Mouse (Mus musculus): ENCODE results near the gene Bcl2l11.

Gene Bcl2l11

GRCm38 (mm10) chr2:128114621-128115020 lies 11.2 kb upstream of the Bcl2l11 start:
- DNase-seq = no peak

DNA sequence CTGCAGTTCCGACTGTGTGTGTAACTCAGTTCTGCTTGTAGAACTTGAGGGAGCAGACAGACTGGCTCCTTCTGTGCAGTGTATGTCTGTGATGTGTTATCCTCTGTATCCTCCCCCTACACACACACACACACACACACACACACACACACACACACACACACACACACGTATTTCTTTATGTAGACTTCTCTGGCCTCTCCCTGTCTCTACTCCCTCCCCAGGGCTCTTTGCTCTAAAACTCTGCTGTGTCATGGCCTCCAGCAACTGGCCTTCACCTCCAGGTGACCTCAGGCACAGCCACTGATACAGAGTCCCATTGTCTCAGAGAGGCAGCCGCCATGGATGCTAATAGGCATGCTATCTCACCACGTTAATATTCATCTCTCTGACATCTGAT lies 10.3 kb upstream of the Bcl2l11 start:
- DNase-seq = no peak

DNA sequence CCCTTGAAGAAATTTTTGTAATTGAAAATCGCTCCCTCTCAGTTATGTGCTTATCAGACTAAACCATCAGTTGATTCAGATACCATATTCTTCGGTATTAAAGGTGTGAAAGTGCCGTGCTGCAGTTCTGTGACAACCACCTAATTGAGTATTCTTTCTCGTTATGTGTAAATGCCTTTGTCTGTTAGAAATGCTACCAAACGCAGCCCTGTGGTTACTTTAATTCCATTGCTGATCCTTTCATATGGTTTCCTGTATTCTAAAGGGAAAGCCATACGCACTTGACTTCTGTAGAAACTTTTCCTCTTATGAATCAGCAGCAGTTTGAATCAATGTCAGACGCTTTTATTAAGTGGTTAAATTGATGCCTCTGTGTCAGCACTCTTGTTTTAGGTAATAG lies 8.2 kb upstream of the Bcl2l11 start:
- no peak for DNase-seq

DNA sequence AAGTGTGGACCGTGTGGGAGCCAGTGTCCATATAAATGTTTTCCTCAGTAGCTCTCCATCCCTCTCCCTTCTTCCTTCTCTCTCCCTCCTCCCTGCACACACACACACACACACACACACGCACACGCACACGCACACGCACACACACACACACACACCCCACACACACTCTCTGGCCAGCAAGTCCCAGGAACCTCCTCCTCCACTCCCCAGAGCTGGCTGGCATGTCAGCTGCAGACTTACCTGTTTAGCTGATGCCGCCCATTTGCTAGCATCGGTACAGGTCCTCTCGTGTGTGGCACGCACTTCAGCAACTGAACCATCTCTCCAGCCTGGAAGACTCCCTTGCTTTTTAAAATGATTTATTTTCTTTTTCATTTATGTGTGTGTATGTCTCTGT lies 6.9 kb upstream of the Bcl2l11 start:
- no peak for DNase-seq

GRCm38 (mm10) chr2:128122491-128122890 lies 3.3 kb upstream of the Bcl2l11 start:
- DNase-seq = peak; percentile 59 to 78

DNA sequence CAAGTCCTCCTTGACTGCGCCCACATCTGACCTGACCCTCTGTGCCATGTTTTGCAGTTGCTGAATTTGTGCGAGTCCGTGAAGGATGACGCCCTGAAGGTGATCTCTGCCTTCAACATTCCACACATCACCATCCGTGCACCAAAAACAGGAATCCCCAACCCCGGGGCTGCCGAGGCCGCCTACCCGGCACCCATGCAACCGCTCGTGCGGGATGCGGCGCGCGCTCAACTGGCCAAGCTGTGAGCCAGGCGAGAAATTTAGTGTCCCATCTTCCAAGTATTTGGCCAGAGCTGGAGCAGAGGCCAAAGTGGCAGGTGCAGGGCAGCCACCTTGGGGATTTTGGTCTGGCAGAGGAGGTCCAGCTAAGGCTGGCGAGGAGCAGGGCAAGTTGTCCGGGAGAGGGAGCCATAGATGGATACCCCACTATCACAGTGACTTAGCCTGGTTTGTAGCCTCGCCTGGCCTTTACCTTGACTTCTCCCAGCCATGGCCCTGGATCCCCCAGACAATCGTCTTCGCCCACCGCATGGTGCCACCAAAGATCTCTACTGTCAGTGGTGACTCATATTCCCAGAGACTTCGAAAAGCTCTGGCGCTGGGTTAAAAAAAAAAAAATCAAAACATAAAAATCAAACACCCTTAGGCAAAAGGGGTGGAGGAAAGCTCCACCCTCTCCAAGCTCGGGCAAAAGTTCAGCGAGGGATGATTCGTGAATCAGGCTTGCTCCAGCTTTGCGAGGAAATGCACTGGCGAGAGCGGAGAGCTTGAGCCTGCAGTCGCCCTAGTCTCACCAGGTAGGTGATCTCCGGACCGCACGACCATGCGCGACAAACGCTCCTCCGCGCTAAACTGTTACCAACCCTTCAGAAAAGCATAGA lies 2.7 kb upstream of the Bcl2l11 start:
- DNase-seq = peak; percentile 31 to 53

DNA sequence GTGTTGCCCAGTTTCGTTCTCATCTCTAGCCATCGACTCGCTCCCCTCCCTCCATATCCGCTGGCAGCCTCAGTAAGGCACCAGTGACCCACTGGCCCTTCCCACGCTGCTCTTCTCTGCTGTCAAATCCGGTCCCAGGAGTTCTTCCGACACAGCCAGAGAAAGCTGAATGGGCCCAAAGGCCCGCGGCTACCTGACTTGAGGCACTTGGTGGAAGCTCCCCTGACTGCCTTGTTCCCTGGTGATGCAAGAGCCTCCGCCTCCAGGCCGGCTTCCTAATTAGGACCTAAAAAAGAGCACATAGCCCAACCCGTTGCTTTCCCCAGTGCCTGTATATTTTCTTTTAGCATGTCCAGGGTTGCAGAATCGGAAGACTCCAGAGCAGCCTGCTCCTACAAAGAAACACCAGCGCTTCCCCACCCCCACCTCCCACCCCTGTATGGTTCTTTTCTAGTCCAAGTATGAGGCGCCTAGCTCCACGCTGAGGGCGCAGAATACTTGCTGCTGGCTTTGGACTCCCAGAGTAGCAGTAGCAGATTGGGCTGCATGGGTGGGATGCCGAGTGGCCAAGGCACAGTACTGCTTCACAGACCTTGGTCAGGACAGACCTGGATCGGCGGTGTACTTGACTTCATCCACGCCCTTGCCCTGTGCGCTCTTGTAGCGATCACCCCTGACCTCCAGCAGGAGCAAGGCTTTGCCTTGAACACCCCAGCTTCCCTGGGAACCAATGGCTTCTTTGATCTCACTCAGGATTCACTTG lies 1.7 kb upstream of the Bcl2l11 start:
- peak; percentile 36 to 44 for DNase-seq

- DNase-seq = no peak
Measured at GRCm38 (mm10) chr2:128124693-128125092, 1.1 kb upstream of the Bcl2l11 start.

- DNase-seq = no peak
Measured at GRCm38 (mm10) chr2:128126591-128127051, 783 bp downstream of the Bcl2l11 start.

DNA sequence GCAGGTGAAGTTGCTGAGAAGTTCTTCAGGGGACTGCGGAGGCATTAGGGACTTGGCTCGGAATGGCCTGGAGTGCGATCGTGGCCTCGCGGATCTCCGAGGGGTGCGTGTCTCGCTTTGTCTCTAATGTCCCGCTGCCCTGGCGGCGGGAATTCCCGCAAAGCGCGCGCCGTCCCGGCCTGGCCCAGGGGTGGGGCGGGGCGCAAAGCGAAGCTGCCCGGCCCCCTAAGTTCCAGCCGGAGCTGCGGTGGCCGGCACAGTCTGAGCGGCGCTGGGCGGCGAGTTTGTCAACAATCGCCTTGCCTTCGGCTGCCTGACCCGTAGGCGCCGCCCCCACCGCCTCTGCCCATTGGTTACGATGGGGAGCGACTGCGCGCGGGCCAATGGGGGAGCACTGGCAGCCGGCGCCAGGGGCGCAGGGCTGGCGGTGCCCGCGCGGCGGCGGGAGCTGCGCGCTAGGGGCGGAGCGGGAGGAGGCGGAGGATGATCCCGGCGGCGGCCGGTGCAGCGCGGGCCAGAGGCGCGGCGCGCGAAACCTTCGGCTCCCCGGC lies 1.4 kb downstream of the Bcl2l11 start:
- DNase-seq = peak; percentile 96 to 99

DNA sequence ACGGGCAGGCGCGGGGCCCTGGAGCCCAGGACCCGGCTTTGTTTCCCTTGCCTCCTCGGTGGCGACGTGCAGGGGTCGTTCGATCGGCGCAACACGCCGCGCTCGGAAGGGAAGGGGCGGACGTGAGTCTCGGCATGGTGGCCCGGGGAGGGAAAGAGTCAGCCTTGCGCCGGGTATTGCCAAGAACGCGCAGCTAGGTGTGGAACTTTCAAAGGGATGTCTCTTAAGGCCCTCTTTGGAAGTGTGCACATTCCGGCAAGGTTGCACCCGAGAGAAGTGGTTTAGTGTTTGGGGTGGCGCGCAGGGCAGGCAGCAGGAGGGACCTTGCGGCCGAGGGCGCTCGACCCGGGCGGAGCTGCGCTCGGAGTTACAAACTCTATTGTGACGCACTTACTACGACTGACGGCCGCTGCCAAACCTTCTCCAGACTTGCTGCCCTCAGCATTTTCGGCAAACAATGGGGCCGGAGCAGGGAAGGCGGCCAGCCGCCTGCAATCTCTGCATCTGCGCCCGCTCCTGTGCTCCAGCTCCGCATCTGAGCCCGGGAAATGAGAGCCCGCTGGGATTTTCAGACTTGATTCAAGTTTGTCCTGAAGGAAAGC lies 2.0 kb downstream of the Bcl2l11 start:
- DNase-seq = peak; percentile 88 to 93

- no peak for DNase-seq
Measured at GRCm38 (mm10) chr2:128128532-128128931, 2.7 kb downstream of the Bcl2l11 start.

- no peak for DNase-seq
Measured at GRCm38 (mm10) chr2:128131503-128131902, 5.7 kb downstream of the Bcl2l11 start.

DNA sequence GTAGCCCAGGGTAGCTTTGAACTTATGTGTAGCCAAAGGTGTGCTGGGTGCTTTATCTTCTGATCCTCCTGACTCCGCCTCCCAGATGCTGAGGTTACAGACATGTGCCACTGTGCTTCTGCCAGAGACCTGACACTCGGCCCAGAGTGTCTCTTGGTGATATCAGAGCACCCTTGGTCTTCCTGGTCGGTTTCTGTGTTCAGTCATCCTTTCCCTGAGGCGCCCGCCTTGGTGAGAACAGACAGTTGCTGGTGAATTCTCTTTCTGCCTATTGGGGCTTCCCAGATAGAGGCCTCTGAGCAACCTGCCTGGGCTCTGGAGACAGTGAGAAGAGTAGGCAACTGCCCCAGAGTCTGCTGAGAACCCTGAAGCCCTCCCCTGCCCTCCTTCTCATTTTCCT lies 6.8 kb downstream of the Bcl2l11 start:
- DNase-seq = no peak

DNA sequence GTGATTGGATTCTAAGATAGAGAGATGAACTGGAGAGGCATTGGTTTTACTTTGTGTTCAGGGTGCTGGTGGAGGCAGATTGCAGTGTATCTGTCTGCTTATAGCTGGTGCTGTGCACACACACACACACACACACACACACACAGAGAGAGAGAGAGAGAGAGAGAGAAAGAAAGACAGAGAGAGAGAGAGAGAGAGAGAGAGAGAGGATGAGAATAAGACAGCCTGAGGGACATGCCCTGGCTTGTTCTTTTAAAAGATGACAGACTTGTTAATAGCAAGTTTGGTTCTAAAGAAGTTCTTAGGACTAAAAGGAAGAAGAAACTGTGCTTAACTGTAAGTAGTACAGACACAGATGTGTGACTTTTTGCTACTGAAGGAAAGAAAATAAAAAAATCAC lies 8.0 kb downstream of the Bcl2l11 start:
- no peak for DNase-seq

DNA sequence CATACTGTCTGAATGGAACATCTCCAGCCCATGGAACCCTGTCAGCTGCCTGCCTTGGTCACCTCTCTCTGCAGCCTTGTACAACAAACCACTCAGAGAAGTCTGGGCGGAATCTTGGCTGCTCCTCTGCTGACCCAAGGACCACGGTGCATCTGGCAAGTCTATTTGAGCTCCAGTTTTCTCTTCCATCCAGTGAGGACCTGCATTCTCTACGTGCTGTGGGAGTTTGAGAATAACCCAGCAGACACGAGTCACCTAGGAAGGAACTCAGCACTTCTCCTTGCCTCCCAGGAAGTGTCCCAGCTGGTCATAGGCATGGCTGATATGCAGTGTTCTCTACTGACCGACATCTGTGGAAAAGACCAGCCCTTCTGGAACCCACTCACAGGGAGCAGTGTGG lies 8.6 kb downstream of the Bcl2l11 start:
- DNase-seq = no peak

GRCm38 (mm10) chr2:128134948-128135347 lies 9.1 kb downstream of the Bcl2l11 start:
- DNase-seq = no peak

GRCm38 (mm10) chr2:128136769-128137433 lies 11.1 kb downstream of the Bcl2l11 start:
- DNase-seq = peak in 1 of 2 experiments; percentile 48

- DNase-seq = no peak
Measured at GRCm38 (mm10) chr2:128137480-128138276, 11.8 kb downstream of the Bcl2l11 start.

- no peak for DNase-seq
Measured at GRCm38 (mm10) chr2:128138924-128139323, 13.1 kb downstream of the Bcl2l11 start.

- peak; percentile 55 to 76 for DNase-seq
Measured at GRCm38 (mm10) chr2:128139781-128140180, 13.9 kb downstream of the Bcl2l11 start.

DNA sequence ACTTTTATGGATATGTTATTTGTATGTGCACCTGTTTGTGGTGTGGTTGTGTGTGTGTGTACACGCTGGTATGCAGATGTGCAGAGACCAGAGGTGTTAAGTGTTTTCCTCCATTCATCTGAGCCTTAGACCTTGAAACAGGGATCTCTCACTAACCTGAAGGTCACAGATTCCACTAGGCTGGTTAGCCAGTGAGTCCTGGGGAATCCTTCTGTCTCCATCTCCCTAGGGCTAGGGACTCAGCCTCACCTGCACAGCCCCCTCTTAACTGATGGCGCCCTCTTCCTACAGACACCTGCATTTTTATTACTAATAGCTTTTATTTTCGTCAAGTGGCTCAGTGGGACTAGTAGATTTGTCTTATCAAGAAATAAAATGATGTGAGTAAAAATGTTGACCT lies 14.3 kb downstream of the Bcl2l11 start:
- DNase-seq = no peak
